Mouse (Mus musculus) hindbrain, embryonic 11.5 days (tissue): Measurements from ENCODE around the gene Bmp2k. TPM values are rescaled to one million over a fixed set of nuclear protein-coding genes. Genes with fewer than 3 reads are reported as not detected.

Source experiments
- ATAC-seq: fragments of 200-750 bp; cut with Nextera tagmentation; 2 replicates; pipeline ENCODE4 v1.8.0; 2017; ENCODE audit warnings: mild to moderate bottlenecking, moderate TSS enrichment, moderate library complexity; ENCODE audit not compliant: low FRiP score
- DNase-seq: peaks from one replicate; pipeline ENCODE4 v3.0.0-alpha.2; 2015; ENCODE audit warnings: low spot score
- H3K27ac ChIP-seq: fragments of 300-500 bp; sonication (generic); 2 replicates; pipeline ENCODE4 v1.5.1; 2014; ENCODE audit warnings: mild to moderate bottlenecking, low read depth, low read length
- H3K27me3 ChIP-seq: fragments of 300-500 bp; sonication (generic); 2 replicates; pipeline ENCODE4 v1.6.1; 2014; ENCODE audit warnings: mild to moderate bottlenecking, low read length, moderate library complexity, mixed read lengths; ENCODE audit not compliant: control insufficient read depth, insufficient read depth
- H3K36me3 ChIP-seq: fragments of 300-500 bp; sonication (generic); 2 replicates; pipeline ENCODE4 v1.6.1; 2014; ENCODE audit warnings: mild to moderate bottlenecking, low read length, moderate library complexity, mixed read lengths; ENCODE audit not compliant: control insufficient read depth, insufficient read depth
- H3K4me1 ChIP-seq: fragments of 300-500 bp; sonication (generic); replicated peaks from 2 replicates; pipeline ENCODE4 v1.6.1; 2014; ENCODE audit warnings: low read length, mixed read lengths; ENCODE audit not compliant: control insufficient read depth, insufficient read depth
- H3K4me2 ChIP-seq: fragments of 300-500 bp; sonication (generic); replicated peaks from 2 replicates; pipeline ENCODE4 v1.6.1; 2014; ENCODE audit warnings: mild to moderate bottlenecking, low read depth, low read length
- H3K4me3 ChIP-seq: fragments of 300-500 bp; sonication (generic); 2 replicates; pipeline ENCODE4 v1.5.1; 2014; ENCODE audit warnings: low read depth, low read length
- H3K9ac ChIP-seq: fragments of 300-500 bp; sonication (generic); 2 replicates; pipeline ENCODE4 v1.6.1; 2014; ENCODE audit warnings: low read depth, low read length
- H3K9me3 ChIP-seq: fragments of 300-500 bp; sonication (generic); 2 replicates; pipeline ENCODE4 v1.6.1; 2016; ENCODE audit warnings: low read length; ENCODE audit not compliant: control insufficient read depth
- WGBS: fragments of 180-500 bp; shearing (Covaris S2); extraction: QIAGEN DNeasy Blood & Tissue Kit; methylation state at CpG from one replicate; pipeline ENCODE4 v1.1.7; 2014; 5-methylcytosine and 5-hydroxymethylcytosine counted together
- polyA plus RNA-seq: library from polyadenylated mRNA; unstranded; fragments of >200 nt; fragmentation: Nextera tagmentation; extraction: Ambion mirVana; gene quantifications from 2 replicates; pipeline ENCODE4 v1.2.1, GENCODE M21; 2014

Gene Bmp2k
- polyA plus RNA-seq = 11.1 and 13.7 TPM in 2 replicates

DNA sequence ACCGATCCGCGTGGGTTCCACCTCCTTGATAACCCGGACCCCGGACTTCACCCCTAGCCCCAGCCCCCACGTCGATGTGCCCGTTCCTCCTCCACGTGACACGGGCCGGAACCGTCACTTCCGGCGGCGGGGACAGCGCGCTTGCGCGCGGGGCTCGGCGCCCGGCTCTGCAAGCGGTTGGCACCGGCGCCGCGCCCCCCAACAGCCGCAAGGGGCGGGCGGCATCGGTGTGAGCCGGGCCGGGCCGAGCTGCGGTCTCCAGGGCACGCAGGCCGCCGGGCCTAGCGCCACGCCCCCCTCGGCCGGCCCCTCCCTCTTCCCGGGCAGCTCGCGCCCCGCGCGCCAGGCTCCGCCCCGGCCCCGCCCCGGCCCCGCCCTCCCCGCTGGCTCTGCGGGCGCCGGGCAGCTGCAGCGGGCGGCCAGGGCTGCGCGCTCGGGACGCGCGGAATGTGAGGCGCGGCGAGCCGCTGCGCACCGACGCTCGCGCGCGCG, at the start of gene Bmp2k:
Gene Bmp2k, plus strand, starts transcription at position 380 of the 492 bp plus-strand sequence.
- Histone ChIP-seq H3K4me3 (peak within 1 kb of the TSS; percentile 80), H3K27me3 (no peaks in the 10 kb centered on the region), H3K36me3 (no peaks in the 10 kb centered on the region), H3K4me2 (peak within 1 kb of the TSS; percentile 85), H3K9ac (peak within 1 kb of the TSS; percentile 74), H3K27ac (peak within 1 kb of the TSS; percentile 89), H3K9me3 (no peaks in the 10 kb centered on the region), H3K4me1 (0 out of 2 replicates have a peak, but pooled peaks cover 2% of the 10 kb centered on the region)
- DNase-seq = peak; percentile 92
- ATAC-seq = peak; percentile 96
- whole genome bisulfite sequencing = under 1% methylated on average over 28 of the region's 78 CpGs

GRCm38 (mm10) chr5:96948856-96949527, 48.5 kb upstream of the Bmp2k start:
- Histone ChIP-seq H3K27me3 (no peaks in the 10 kb centered on the region), H3K27ac (no peak overlapping the region), H3K36me3 (no peaks in the 10 kb centered on the region), H3K9ac (no peak overlapping the region), H3K4me3 (no peak overlapping the region), H3K9me3 (no peaks in the 10 kb centered on the region), H3K4me2 (no peak overlapping the region), H3K4me1 (no peaks in the 10 kb centered on the region)
- DNase-seq = no peak
- WGBS = 86% methylated on average over 13 of the region's 13 CpGs
- ATAC-seq = no peak

GRCm38 (mm10) chr5:96949839-96950666, 47.4 kb upstream of the Bmp2k start:
- WGBS = 87% methylated on average over 13 of the region's 13 CpGs
- ATAC-seq (no peak), DNase-seq (no peak)
- H3K36me3 ChIP-seq = no peaks in the 10 kb centered on the region
- no peaks in the 10 kb centered on the region for H3K27me3 ChIP-seq
- H3K27ac ChIP-seq = no peak overlapping the region
- H3K4me1 ChIP-seq = no peaks in the 10 kb centered on the region
- no peak overlapping the region for H3K9ac ChIP-seq
- no peak overlapping the region for H3K4me2 ChIP-seq
- no peaks in the 10 kb centered on the region for H3K9me3 ChIP-seq
- H3K4me3 ChIP-seq = no peak overlapping the region

DNA sequence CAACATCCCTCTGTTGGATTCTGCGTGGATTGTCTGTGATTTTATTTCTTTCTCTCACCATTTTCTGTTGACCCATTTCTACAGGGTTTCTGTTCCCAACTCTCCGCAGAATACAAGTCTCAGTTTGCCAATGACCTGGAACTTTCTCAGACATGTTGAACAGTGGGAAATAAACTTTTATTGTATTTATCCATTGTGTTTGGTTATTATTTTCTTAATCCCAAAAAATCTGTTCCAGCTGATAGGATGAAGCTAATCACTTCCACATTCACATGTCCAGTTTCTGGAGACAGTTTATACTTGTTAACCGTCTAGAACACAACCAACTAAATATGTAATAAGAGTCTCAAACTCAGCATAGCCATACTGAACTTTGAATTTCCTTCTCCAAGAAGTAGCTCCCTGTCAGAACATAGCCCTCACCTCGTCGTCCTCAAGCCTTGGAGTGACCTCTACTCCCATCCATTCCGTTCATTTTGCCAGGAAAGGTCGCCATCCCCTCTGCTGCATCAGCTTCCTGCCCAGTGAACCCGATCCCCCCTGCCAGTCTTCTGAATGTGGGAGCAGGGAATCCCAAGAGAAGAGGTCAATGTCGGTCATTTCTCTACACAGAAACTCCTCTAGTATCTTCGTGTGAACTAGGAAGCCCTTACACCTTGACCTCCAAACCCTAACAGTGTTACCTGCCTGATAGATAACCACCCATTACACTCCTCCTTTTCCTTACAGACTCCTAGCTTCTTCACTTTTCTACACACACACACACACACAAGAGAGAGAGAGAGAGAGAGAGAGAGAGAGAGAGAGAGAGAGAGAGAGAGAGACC, 46.6 kb upstream of the Bmp2k start:
- ATAC-seq (no peak), DNase-seq (no peak)
- Histone ChIP-seq H3K36me3 (no peaks in the 10 kb centered on the region), H3K9ac (no peak overlapping the region), H3K27me3 (no peaks in the 10 kb centered on the region), H3K4me2 (no peak overlapping the region), H3K27ac (no peak overlapping the region), H3K9me3 (no peaks in the 10 kb centered on the region), H3K4me3 (no peak overlapping the region), H3K4me1 (no peaks in the 10 kb centered on the region)
- 66% methylated on average over 10 of the region's 10 CpGs for WGBS

DNA sequence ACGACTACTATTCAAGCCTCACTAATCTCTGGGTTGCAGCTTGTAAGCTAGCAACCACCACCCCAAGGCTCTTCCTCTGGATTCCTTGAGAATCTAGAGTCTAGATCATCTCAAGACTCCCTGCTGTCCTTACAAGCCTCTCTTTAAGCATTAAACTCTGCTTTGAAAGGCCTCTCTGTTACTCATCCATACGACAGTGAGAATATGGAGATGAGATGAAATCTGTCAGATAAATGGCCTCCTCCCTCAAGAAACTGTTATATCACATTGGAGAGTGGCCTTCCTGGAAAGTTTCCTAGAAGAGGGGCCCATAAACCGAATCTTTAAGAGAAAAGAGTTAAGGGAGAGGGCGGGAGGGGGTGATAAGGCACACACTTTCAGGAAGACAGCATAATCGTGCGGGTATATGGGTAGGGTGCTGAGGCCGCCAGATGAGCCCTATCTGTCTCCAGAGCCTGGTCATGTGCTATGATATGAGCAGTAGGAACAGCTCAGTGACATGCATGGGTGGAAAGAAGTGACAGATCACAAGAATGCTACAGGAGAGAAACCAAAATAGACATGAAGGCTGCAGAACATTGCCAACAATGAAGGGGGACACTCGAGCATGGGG, 45.9 kb upstream of the Bmp2k start:
- Histone ChIP-seq H3K4me3 (no peak overlapping the region), H3K9ac (no peak overlapping the region), H3K27ac (no peak overlapping the region), H3K9me3 (no peaks in the 10 kb centered on the region), H3K4me2 (no peak overlapping the region), H3K27me3 (no peaks in the 10 kb centered on the region), H3K36me3 (no peaks in the 10 kb centered on the region), H3K4me1 (no peaks in the 10 kb centered on the region)
- DNase-seq (no peak), ATAC-seq (no peak)
- 76% methylated on average over 8 of the region's 8 CpGs for WGBS

DNA sequence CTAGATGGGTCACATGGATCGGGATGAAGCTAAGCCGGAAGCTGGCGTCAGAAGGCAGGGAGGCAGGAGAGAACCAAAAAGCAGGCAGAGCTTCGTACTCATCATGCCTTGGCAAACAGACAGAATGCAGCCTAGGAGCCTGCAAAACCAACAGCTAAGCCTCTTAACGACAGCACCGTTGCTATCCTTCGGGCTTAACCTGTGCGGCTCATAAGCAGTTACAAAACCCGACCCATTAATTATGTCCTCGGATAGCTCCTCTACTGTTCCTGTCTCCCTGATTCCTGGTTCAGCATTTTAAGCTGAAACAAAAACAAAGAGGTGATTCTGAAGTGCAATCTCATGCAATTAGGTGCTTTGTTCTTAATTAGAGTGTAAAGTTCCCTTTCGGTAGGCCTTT, 43.4 kb upstream of the Bmp2k start:
- 83% methylated on average over 11 of the region's 11 CpGs for WGBS
- DNase-seq (no peak), ATAC-seq (no peak)
- Histone ChIP-seq H3K36me3 (no peaks in the 10 kb centered on the region), H3K27ac (no peak overlapping the region), H3K4me3 (no peak overlapping the region), H3K9ac (no peak overlapping the region), H3K4me2 (no peak overlapping the region), H3K27me3 (no peaks in the 10 kb centered on the region), H3K9me3 (no peaks in the 10 kb centered on the region), H3K4me1 (no peaks in the 10 kb centered on the region)

DNA sequence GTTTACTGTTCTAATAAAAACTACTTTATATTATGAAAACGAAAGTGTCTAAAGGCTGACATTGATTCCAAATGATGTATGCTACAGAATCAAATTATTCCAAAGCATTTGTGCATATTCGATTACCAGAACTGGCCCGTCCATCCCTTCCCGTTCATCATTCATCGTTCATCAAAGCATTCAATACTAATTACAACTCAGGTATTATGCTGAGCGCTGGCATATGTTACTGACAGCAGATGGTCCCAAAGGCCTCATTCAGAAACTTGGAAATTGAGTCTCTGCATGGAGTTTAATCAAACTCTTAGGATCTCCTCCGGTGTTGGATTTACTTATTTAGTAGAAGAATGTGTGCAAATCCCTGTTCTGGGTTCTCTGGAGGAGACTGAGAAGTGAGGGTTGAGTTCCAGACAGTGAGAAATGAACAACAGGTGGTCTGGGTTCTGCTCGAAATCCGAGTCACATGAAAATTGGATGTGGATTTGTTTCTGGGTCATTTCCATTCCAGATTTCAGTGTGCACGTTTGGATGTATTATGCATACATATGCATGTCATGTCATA, 42.9 kb upstream of the Bmp2k start:
- no peaks in the 10 kb centered on the region for H3K9me3 ChIP-seq
- WGBS = 86% methylated on average over 10 of the region's 10 CpGs
- no peak overlapping the region for H3K27ac ChIP-seq
- no peak overlapping the region for H3K4me2 ChIP-seq
- no peaks in the 10 kb centered on the region for H3K27me3 ChIP-seq
- ATAC-seq (no peak), DNase-seq (no peak)
- H3K4me1 ChIP-seq = no peaks in the 10 kb centered on the region
- no peak overlapping the region for H3K9ac ChIP-seq
- H3K36me3 ChIP-seq = no peaks in the 10 kb centered on the region
- no peak overlapping the region for H3K4me3 ChIP-seq

GRCm38 (mm10) chr5:96956926-96957325, 40.6 kb upstream of the Bmp2k start:
- Histone ChIP-seq H3K36me3 (no peaks in the 10 kb centered on the region), H3K27me3 (no peaks in the 10 kb centered on the region), H3K4me2 (no peak overlapping the region), H3K9ac (no peak overlapping the region), H3K4me3 (no peak overlapping the region), H3K4me1 (no peaks in the 10 kb centered on the region), H3K27ac (no peak overlapping the region), H3K9me3 (no peaks in the 10 kb centered on the region)
- no peak for ATAC-seq
- WGBS = 46% methylated on average over 3 of the region's 3 CpGs
- DNase-seq = no peak
